Mouse (Mus musculus) heart, postnatal 4 days (tissue): ENCODE results near the gene Syngr1. TPM values are rescaled to one million over a fixed set of nuclear protein-coding genes. Genes with fewer than 3 reads are reported as not detected.

Experiments
- DNase-seq: peaks from one replicate; pipeline ENCODE4 v3.0.0; 2021
- microRNA-seq, 2 experiments: library from miRNA; unstranded; fragments of <30 nt; microRNA quantifications; one replicate each; pipeline ENCODE4 v1.2.0; 2021 to 2022
- total RNA-seq, 2 experiments: library from RNA; stranded (reverse); gene quantifications; 2 replicates each; pipeline ENCODE4 v1.2.3; 2021

Gene Syngr1
- total RNA-seq, 2 experiments from 2014 or later, result 73.4 to 86.0 TPM

DNA sequence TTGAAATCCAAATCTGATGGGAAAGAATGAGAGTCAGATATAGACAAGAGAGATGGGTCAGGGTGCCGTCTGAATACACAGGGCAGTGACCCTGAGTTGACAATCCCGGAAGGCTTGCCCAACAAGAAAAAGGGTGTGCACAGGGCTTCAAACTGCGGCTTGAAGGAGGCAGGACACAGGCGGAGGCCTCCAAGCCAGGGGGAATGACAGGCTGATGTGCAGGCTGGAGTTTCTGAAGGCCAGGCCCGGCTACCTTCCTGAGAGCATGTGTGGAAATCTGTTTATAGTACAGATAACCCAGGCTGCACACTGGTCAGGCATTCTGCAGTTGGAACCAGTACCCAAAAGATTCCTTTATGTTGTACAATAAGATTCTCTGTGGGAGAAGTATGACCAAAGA is 56.4 kb downstream of the Syngr1 start:
- DNase-seq, result no peak

DNA sequence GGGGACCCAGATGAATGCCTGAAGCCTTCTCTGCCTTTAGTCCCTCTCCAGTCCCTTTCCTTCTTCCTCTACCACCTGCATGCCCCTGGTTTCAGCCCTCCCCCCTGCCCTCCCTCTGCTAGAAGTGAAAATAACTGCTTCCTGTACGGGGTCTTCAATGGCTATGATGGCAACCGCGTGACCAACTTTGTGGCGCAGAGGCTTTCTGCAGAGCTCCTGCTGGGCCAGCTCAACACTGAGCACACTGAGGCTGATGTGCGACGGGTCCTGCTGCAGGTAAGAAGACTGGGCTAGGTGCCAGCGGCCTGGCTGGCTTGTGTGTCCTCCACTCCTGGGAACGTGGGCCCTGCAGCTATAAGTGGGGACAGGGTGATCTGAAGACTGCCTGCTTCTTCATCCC is 57.4 kb downstream of the Syngr1 start:
- DNase-seq, result no peak

DNA sequence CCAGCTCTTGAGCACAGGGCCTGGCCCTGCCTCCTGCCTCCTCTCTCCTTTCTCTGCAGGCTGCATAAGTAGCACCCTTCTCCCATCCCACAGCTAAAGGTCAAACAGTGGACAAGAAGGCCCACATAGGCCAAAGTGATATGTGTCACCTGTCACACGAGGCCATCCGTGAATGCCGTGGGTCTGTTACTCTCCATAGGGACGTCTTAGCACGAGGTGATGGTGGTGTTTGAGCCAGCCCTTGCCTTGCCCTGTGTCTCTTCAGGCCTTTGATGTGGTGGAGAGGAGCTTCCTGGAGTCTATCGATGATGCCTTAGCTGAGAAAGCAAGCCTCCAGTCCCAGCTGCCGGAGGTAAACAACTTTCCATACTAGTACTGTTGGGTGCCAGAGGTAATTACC is 58.4 kb downstream of the Syngr1 start:
- DNase-seq, result no peak

- peak; percentile 79 for DNase-seq
Measured at GRCm38 (mm10) chr15:80152663-80153062, 61.5 kb downstream of the Syngr1 start.

DNA sequence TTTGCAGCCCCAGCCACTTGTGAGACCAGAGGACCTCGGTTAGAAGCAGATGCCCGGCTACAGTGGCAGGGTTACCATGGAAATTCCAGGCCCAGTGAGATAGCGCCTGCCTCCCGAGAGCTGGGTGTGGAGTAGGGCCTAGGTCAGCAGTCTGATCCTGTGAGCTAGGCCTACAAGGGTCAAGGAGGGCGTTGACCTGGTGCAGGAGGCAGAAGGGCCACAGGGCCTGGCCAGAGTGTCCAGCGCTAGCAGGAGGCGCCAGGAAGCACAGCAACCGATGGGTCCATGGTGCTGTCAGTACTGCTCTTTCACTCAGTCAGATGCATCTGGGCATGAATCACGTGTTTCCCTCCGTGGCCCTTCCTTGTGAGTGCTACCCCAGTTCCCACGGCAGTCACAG is 62.6 kb downstream of the Syngr1 start:
- no peak for DNase-seq

- no peak for DNase-seq
Measured at GRCm38 (mm10) chr15:80155707-80156106, 64.6 kb downstream of the Syngr1 start.

- no peak for DNase-seq
Measured at GRCm38 (mm10) chr15:80157197-80157943, 66.2 kb downstream of the Syngr1 start.

- no peak for DNase-seq
Measured at GRCm38 (mm10) chr15:80158001-80158706, 67.0 kb downstream of the Syngr1 start.

DNA sequence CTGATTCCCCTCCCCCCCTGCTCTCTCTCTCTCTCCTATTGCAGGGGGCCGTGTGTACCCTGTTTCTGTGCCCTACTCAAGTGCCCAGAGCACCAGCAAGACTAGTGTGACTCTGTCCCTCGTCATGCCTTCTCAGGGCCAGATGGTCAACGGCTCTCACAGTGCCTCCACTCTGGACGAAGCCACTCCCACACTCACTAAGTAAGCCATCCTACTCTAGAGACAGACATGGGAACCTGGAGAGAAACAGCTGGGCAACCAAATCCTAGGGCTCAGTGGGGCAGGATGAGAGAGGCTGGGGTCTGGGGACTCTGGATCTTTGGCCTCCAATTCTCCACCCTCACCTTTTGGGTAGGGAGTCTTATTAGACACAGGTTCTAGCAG is 67.6 kb downstream of the Syngr1 start:
- DNase-seq, result no peak

DNA sequence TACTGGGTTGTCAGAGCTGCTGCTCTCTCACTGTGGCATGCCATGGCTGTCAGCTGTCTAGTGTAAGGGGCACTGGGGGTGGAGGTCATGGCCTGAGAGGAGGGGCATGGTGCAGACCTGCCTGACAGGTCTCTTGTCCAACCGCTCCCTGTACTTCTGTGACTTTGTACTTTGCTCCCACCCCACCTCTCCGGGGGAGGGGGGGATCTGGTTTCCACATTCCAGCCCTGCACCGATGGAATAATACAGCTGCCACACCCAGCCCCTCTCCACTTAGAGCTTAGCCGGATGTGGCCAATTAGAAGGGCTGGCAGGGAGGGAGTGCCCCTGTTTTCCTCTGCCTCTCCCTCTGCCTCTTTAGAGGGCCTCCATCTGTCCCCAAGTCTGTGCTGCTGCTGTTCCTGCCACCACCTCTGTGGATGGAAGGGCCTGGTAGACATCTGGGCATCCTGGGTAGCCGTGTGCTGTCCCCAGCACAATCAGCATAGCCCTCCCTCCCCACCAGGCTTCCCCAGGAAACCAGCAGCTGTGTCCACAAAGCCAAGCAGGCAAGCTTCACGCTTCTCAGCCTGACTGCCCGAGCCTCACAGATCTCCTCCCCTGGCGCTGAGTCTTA is 68.3 kb downstream of the Syngr1 start:
- no peak for DNase-seq

DNA sequence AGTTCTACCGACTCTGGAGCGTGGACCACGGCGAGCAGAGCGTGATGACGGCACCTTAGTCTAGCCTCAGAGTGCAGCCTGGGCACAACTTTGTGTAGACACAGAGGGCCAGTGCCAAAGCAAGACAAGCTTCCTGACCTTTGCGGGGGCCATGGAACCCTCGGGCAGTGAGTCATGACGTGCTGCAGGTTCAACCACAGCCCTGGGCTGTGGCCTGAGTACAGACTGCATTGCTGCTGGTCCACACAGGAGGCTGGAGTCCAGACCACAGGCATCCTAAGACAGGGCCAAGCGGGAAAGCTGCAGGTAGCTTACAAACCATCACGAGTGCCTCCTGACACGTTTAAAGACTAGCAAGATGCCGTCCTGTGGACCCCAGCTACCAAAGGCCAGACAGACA is 69.1 kb downstream of the Syngr1 start:
- DNase-seq, result no peak

GRCm38 (mm10) chr15:80160726-80161125 is 69.6 kb downstream of the Syngr1 start:
- no peak for DNase-seq

DNA sequence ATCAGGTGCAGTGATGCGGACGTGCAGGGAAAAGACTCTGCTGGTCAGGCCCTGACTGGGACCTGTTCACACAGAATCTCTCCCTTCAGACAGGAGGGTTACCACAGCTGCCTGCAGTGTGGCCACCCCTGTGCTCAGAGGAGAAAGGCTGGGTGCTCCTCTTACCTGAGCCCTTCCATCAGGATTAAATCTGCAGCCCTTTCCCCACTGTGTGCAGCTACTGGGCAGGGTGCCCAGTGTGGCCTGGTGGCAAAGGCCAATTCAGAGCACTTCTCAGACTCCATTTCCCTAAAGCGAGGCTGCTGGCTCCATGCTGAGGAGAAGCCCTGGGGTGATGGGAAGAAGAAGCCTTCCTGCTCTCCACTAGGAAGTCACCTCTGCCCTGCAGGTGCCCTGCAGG is 70.1 kb downstream of the Syngr1 start:
- no peak for DNase-seq

DNA sequence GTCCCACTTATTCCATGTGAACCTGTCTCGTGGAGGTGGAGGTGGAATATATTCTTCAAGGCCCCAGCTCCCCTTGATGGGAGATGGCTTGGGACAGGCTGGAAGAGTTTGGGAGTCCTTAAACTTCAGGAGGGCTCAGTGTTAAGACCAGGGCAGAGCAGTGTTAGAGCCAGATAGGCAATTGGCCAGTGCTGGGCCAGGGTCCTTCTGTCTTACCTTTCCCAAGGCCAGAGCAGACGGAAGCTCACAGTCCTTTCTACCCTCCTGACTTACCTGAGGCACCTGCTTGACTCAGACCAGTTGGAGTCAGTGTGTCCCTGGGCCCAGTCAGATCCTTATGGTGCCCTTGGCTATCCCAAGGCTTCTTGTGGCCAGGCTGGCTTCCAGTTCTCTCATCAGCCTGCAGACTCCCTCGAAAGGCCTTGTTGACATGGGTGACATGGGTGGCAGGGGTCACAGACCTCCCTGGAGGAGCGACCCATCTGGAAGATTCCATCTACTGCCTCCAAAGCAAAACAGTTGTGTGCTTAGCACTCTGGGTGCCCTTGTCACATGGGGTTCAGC is 71.3 kb downstream of the Syngr1 start:
- no peak for DNase-seq

- peak; percentile 38 for DNase-seq
Measured at GRCm38 (mm10) chr15:80163274-80163673, 72.1 kb downstream of the Syngr1 start.

DNA sequence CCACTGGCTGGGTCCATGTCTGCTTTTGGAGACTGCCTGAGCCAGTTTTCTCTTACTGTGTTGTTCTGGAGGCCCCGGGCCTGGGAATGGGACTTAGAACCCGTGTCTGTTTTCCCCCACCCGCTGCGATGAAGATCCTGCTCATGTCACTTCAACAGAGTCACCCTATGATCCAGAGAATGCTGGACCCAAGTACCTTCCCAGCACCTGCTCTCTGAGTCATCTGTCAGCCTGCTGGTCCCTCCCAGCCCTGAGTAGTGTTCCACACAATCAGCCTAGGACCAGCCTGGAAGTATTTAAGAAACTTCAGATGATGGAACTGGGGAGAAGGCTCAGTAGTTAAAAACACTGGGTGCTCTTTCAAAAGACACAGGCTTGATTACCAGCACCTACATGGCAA is 72.6 kb downstream of the Syngr1 start:
- DNase-seq, result no peak

DNA sequence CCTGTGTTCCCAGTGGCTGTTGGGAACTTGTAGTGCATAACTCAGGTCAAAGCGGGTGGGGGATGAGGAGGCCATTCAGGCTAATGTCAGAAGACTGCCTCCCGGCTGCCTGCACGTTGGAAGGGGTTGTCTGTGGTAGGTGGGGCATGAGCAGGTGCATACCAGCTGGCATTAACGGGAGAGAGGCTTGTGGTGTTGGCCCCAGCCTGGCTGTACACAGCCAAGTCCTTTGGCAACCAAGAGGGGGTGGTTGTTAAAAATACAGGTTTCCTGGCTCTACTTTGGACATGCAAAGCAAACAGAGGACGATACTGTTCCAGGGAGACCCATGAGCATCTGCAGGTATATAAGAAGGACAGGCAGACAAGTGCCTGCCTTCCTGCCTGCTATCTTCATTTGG is 74.3 kb downstream of the Syngr1 start:
- no peak for DNase-seq

Small RNA genes within 50 kb of the gene (microRNA-seq; reads per million reads assigned to microRNA genes)
- 39.1 to 215 reads per million in 2 experiments for gene Snord43

Other genes with a start within 250 kb of the Syngr1 start
- 10 to 100 TPM in 1 of 2 experiments, 1 to 10 TPM in 1; 8.7 to 10.1 TPM for gene Apobec3, start 199.7 kb upstream of the Syngr1 start, total RNA-seq
- gene Cbx7, start 120.2 kb upstream of the Syngr1 start, total RNA-seq, result 1 to 10 TPM; 1.7 to 2.0 TPM
- 10 to 100 TPM; 46.4 to 50.7 TPM for gene Pdgfb, start 76.4 kb upstream of the Syngr1 start, total RNA-seq
- 100 to 1,000 TPM; 591 to 607 TPM for gene Rpl3, start 534 bp downstream of the Syngr1 start, total RNA-seq
- 10 to 100 TPM; 36.5 to 37.0 TPM for gene Tab1, start 41.8 kb downstream of the Syngr1 start, total RNA-seq
- gene Mgat3, start 82.4 kb downstream of the Syngr1 start, total RNA-seq, result 1 to 10 TPM; 2.5 TPM
- 10 to 100 TPM; 38.0 to 38.3 TPM for gene Mief1, start 142.7 kb downstream of the Syngr1 start, total RNA-seq
- gene AC140267.1, start 144.5 kb downstream of the Syngr1 start, total RNA-seq, result 10 to 100 TPM; 20.3 to 24.3 TPM
- gene Atf4, start 163.8 kb downstream of the Syngr1 start, total RNA-seq, result 100 to 1,000 TPM; 119 to 131 TPM
- 10 to 100 TPM; 26.1 to 27.2 TPM for gene Rps19bp1, start 173.0 kb downstream of the Syngr1 start, total RNA-seq
- gene Cacna1i, start 195.9 kb downstream of the Syngr1 start, total RNA-seq, result under 1 TPM in 1 of 2 experiments, not detected in 1; 0.05 TPM